Mouse (Mus musculus) hindbrain, embryonic 12.5 days (tissue): ENCODE measurements around the gene Slc9a3r2. TPM values are rescaled to one million over a fixed set of nuclear protein-coding genes. Genes with fewer than 3 reads are reported as not detected.

Source experiments
- ATAC-seq: fragments of 200-750 bp; cut with Nextera tagmentation; 2 replicates; pipeline ENCODE4 v1.8.0; 2017; ENCODE audit warnings: moderate TSS enrichment; ENCODE audit not compliant: low FRiP score
- H3K27ac ChIP-seq: fragments of 300-500 bp; sonication (generic); 2 replicates; pipeline ENCODE4 v1.5.1; 2016; ENCODE audit warnings: mild to moderate bottlenecking
- H3K27me3 ChIP-seq: fragments of 300-500 bp; sonication (generic); 2 replicates; pipeline ENCODE4 v1.6.1; 2016; ENCODE audit warnings: mild to moderate bottlenecking
- H3K36me3 ChIP-seq: fragments of 300-500 bp; sonication (generic); 2 replicates; pipeline ENCODE4 v1.6.1; 2016; ENCODE audit warnings: mild to moderate bottlenecking
- H3K4me1 ChIP-seq: fragments of 300-500 bp; sonication (generic); 2 replicates; pipeline ENCODE4 v1.6.1; 2016
- H3K4me2 ChIP-seq: fragments of 300-500 bp; sonication (generic); replicated peaks from 2 replicates; pipeline ENCODE4 v1.6.1; 2016; ENCODE audit warnings: mild to moderate bottlenecking
- H3K4me3 ChIP-seq: fragments of 300-500 bp; sonication (generic); 2 replicates; pipeline ENCODE4 v1.5.1; 2016; ENCODE audit warnings: mild to moderate bottlenecking
- H3K9ac ChIP-seq: fragments of 300-500 bp; sonication (generic); 2 replicates; pipeline ENCODE4 v1.6.1; 2016; ENCODE audit warnings: mild to moderate bottlenecking, moderate library complexity
- H3K9me3 ChIP-seq: fragments of 300-500 bp; sonication (generic); replicated peaks from 2 replicates; pipeline ENCODE4 v1.6.1; 2016; ENCODE audit warnings: mild to moderate bottlenecking
- WGBS: fragments of 180-500 bp; shearing (Covaris S2); methylation state at CpG from one replicate; pipeline ENCODE4 v1.1.7; 2016; 5-methylcytosine and 5-hydroxymethylcytosine counted together
- polyA plus RNA-seq: library from polyadenylated mRNA; unstranded; fragments of >200 nt; fragmentation: Nextera tagmentation; extraction: Ambion mirVana; gene quantifications from 2 replicates; pipeline ENCODE4 v1.2.1, GENCODE M21; 2016

Slc9a3r2 gene
- polyA plus RNA-seq, 1 experiment from 2014 or later = 39.6 TPM

GRCm38 (mm10) chr17:24654969-24655368 is 4.8 kb upstream of the Slc9a3r2 start:
- Histone ChIP-seq H3K9ac (no peak overlapping the region), H3K4me3 (no peak overlapping the region), H3K36me3 (no peaks in the 10 kb centered on the region), H3K27ac (no peak overlapping the region), H3K4me2 (no peak overlapping the region), H3K27me3 (peaks cover 63% of the 10 kb centered on the region), H3K4me1 (peaks cover 15% of the 10 kb centered on the region), H3K9me3 (no peaks in the 10 kb centered on the region)
- 77% methylated on average over 4 of the region's 4 CpGs for WGBS
- no peak for ATAC-seq

- Histone ChIP-seq H3K27ac (no peak overlapping the region), H3K4me1 (peaks cover 23% of the 10 kb centered on the region), H3K4me3 (peak overlapping the region; percentile 14; the same call in 1 of the 2 replicates), H3K4me2 (peak overlapping the region; percentile 46), H3K9me3 (no peaks in the 10 kb centered on the region), H3K9ac (no peak overlapping the region), H3K27me3 (peaks cover 63% of the 10 kb centered on the region), H3K36me3 (no peaks in the 10 kb centered on the region)
- 6% methylated on average over 16 of the region's 19 CpGs for WGBS
- ATAC-seq = no peak
Observed at GRCm38 (mm10) chr17:24653967-24654710, 4.0 kb upstream of the Slc9a3r2 start.

GRCm38 (mm10) chr17:24651835-24652234 is 1.7 kb upstream of the Slc9a3r2 start:
- Histone ChIP-seq H3K27ac (no peak overlapping the region), H3K4me3 (no peak overlapping the region), H3K27me3 (peaks cover 54% of the 10 kb centered on the region), H3K4me1 (peaks cover 14% of the 10 kb centered on the region), H3K9ac (no peak overlapping the region), H3K9me3 (no peaks in the 10 kb centered on the region), H3K4me2 (no peak overlapping the region), H3K36me3 (no peaks in the 10 kb centered on the region)
- WGBS = 71% methylated on average over 3 of the region's 3 CpGs
- no peak for ATAC-seq

- no peak overlapping the region for H3K9ac ChIP-seq
- no peaks in the 10 kb centered on the region for H3K9me3 ChIP-seq
- WGBS = 81% methylated on average over 4 of the region's 4 CpGs
- no peak for ATAC-seq
- 0 out of 2 replicates have a peak overlapping the region, but pooled peaks have one; percentile 97 for H3K4me2 ChIP-seq
- 0 out of 2 replicates have a peak overlapping the region, but pooled peaks have one; percentile 66 for H3K4me3 ChIP-seq
- peaks cover 14% of the 10 kb centered on the region for H3K4me1 ChIP-seq
- no peak overlapping the region for H3K27ac ChIP-seq
- peaks cover 44% of the 10 kb centered on the region for H3K27me3 ChIP-seq
- no peaks in the 10 kb centered on the region for H3K36me3 ChIP-seq
Observed at GRCm38 (mm10) chr17:24650766-24651165, 639 bp upstream of the Slc9a3r2 start.

GRCm38 (mm10) chr17:24649581-24650069 is 502 bp downstream of the Slc9a3r2 start:
- WGBS = 1% methylated on average over 35 of the region's 35 CpGs
- no peaks in the 10 kb centered on the region for H3K9me3 ChIP-seq
- peak overlapping the region; percentile 97 for H3K4me2 ChIP-seq
- peaks cover 44% of the 10 kb centered on the region for H3K27me3 ChIP-seq
- peak overlapping the region; percentile 72 for H3K27ac ChIP-seq
- peak overlapping the region; percentile 84 for H3K9ac ChIP-seq
- H3K4me3 ChIP-seq = peak overlapping the region; percentile 66
- peak; percentile 43; the same call in 1 of the 2 replicates for ATAC-seq
- peaks cover 21% of the 10 kb centered on the region for H3K4me1 ChIP-seq
- no peaks in the 10 kb centered on the region for H3K36me3 ChIP-seq

- Histone ChIP-seq H3K4me1 (peaks cover 28% of the 10 kb centered on the region), H3K4me3 (peak overlapping the region; percentile 66), H3K9me3 (no peaks in the 10 kb centered on the region), H3K27me3 (peaks cover 44% of the 10 kb centered on the region), H3K9ac (peak overlapping the region; percentile 84; the same call in 1 of the 2 replicates), H3K36me3 (no peaks in the 10 kb centered on the region), H3K27ac (no peak overlapping the region), H3K4me2 (peak overlapping the region; percentile 97)
- ATAC-seq = no peak
- WGBS = 76% methylated on average over 10 of the region's 10 CpGs
Observed at GRCm38 (mm10) chr17:24648731-24649377, 1.3 kb downstream of the Slc9a3r2 start.

GRCm38 (mm10) chr17:24647493-24647892 is 2.6 kb downstream of the Slc9a3r2 start:
- no peak overlapping the region for H3K4me2 ChIP-seq
- peaks cover 44% of the 10 kb centered on the region for H3K27me3 ChIP-seq
- 88% methylated on average over 11 of the region's 11 CpGs for WGBS
- H3K9ac ChIP-seq = no peak overlapping the region
- H3K36me3 ChIP-seq = no peaks in the 10 kb centered on the region
- ATAC-seq = no peak
- H3K27ac ChIP-seq = no peak overlapping the region
- H3K4me1 ChIP-seq = peaks cover 34% of the 10 kb centered on the region
- no peak overlapping the region for H3K4me3 ChIP-seq
- no peaks in the 10 kb centered on the region for H3K9me3 ChIP-seq

GRCm38 (mm10) chr17:24646381-24646780 is 3.7 kb downstream of the Slc9a3r2 start:
- Histone ChIP-seq H3K9ac (no peak overlapping the region), H3K9me3 (no peaks in the 10 kb centered on the region), H3K4me2 (no peak overlapping the region), H3K36me3 (no peaks in the 10 kb centered on the region), H3K27ac (no peak overlapping the region), H3K4me1 (peaks cover 34% of the 10 kb centered on the region), H3K27me3 (peaks cover 37% of the 10 kb centered on the region), H3K4me3 (no peak overlapping the region)
- WGBS = 93% methylated on average over 4 of the region's 4 CpGs
- no peak for ATAC-seq

- no peak for ATAC-seq
- WGBS = 81% methylated on average over 3 of the region's 3 CpGs
- no peak overlapping the region for H3K9ac ChIP-seq
- no peak overlapping the region for H3K4me2 ChIP-seq
- no peak overlapping the region for H3K4me3 ChIP-seq
- no peaks in the 10 kb centered on the region for H3K9me3 ChIP-seq
- no peaks in the 10 kb centered on the region for H3K36me3 ChIP-seq
- H3K27ac ChIP-seq = no peak overlapping the region
- peaks cover 34% of the 10 kb centered on the region for H3K4me1 ChIP-seq
- H3K27me3 ChIP-seq = peaks cover 32% of the 10 kb centered on the region
Observed at GRCm38 (mm10) chr17:24645916-24646315, 4.2 kb downstream of the Slc9a3r2 start.

GRCm38 (mm10) chr17:24644875-24645721 is 5.0 kb downstream of the Slc9a3r2 start:
- Histone ChIP-seq H3K36me3 (no peaks in the 10 kb centered on the region), H3K27me3 (peaks cover 24% of the 10 kb centered on the region), H3K4me3 (peak overlapping the region; percentile 2; the same call in 1 of the 2 replicates), H3K27ac (peak overlapping the region; percentile 40), H3K4me2 (no peak overlapping the region), H3K4me1 (peaks cover 30% of the 10 kb centered on the region), H3K9ac (peak overlapping the region; percentile 27; the same call in 1 of the 2 replicates), H3K9me3 (no peaks in the 10 kb centered on the region)
- 76% methylated on average over 9 of the region's 9 CpGs for WGBS
- ATAC-seq = no peak

- no peak for ATAC-seq
- 40% methylated on average over 7 of the region's 7 CpGs for WGBS
- no peaks in the 10 kb centered on the region for H3K9me3 ChIP-seq
- H3K36me3 ChIP-seq = no peaks in the 10 kb centered on the region
- H3K4me3 ChIP-seq = no peak overlapping the region
- H3K4me2 ChIP-seq = no peak overlapping the region
- H3K4me1 ChIP-seq = peaks cover 29% of the 10 kb centered on the region
- peak overlapping the region; percentile 27; the same call in 1 of the 2 replicates for H3K9ac ChIP-seq
- peaks cover 15% of the 10 kb centered on the region for H3K27me3 ChIP-seq
- peak overlapping the region; percentile 40 for H3K27ac ChIP-seq
Observed at GRCm38 (mm10) chr17:24644030-24644715, 6.0 kb downstream of the Slc9a3r2 start.
